Mouse (Mus musculus): ENCODE results near the gene Mettl27.

Gene Mettl27

GRCm38 (mm10) chr5:134985633-134986297 lies 53.6 kb downstream of the Mettl27 start, which contains the start of gene Cldn3:
Gene Cldn3, plus strand, starts transcription at chr5:134986214.
- no peak for DNase-seq (ENCODE audit: low spot score in 2 of 2)

GRCm38 (mm10) chr5:134986298-134987268 lies 54.4 kb downstream of the Mettl27 start:
- DNase-seq (ENCODE audit: low spot score in 2 of 2), result no peak

- DNase-seq (ENCODE audit: low spot score in 2 of 2), result no peak
Measured at GRCm38 (mm10) chr5:134989166-134989565, 57.0 kb downstream of the Mettl27 start.

GRCm38 (mm10) chr5:134989741-134990140 lies 57.6 kb downstream of the Mettl27 start:
- no peak for DNase-seq (ENCODE audit: low spot score in 2 of 2)
